Mouse (Mus musculus) heart, adult 2 months (tissue): ENCODE results near the gene Tnk2.

Experiments used
- CTCF ChIP-seq: fragments of 200-600 bp; IDR thresholded peaks from 2 replicates; pipeline ENCODE4 v1.8.1; 2022; ENCODE audit warnings: antibody characterized with exemption, mild to moderate bottlenecking, moderate library complexity
- EP300 ChIP-seq: fragments of 200-500 bp; IDR thresholded peaks from 2 replicates; pipeline ENCODE4 v1.6.1; 2011; ENCODE audit warnings: low read depth, low read length, control low read depth; ENCODE audit not compliant: insufficient read depth
- POLR2A ChIP-seq: fragments of 200-500 bp; IDR thresholded peaks from 2 replicates; pipeline ENCODE4 v1.6.1; 2011; ENCODE audit warnings: mild to moderate bottlenecking, low read depth, low read length, control low read depth; ENCODE audit not compliant: insufficient read depth

DNA sequence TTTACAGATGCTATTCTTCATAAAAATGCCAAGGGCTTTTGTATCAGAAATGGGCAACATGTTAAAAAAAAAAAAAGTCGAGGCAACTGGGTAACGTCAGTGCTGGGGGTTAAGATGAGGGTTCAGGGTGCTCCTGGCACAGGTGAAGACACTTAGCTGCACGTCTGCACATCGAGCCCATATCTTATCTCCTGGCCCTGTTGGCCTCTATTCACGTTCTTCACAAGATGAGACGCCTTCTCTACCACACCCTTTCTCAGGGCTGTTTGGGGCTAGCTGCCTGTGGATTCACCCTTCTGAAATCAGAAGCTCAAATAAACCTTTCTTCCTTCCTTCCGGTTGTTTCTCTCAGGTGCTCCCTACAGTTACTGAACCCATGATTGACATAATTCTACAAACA is 79.5 kb downstream of the Tnk2 start:
- TF ChIP-seq CTCF, result no peak
- no peak for TF ChIP-seq POLR2A
- no peak for TF ChIP-seq EP300
